Mouse (Mus musculus) liver (tissue): ENCODE results near the gene Wdr26.

Experiments used
- DNase-seq: peaks from one replicate; pipeline ENCODE4 v3.0.0-alpha.2; 2020; ENCODE audit warnings: mixed read lengths

Wdr26 gene

GRCm38 (mm10) chr1:181234326-181235035, 22.7 kb upstream of the Wdr26 start:
- DNase-seq, result peak; percentile 45

- DNase-seq, result no peak
Observed at GRCm38 (mm10) chr1:181233734-181234133, 21.9 kb upstream of the Wdr26 start.

- DNase-seq, result peak; percentile 89
Observed at GRCm38 (mm10) chr1:181232307-181233027, 20.7 kb upstream of the Wdr26 start.

- DNase-seq, result no peak
Observed at GRCm38 (mm10) chr1:181231821-181232220, 20.0 kb upstream of the Wdr26 start.

- DNase-seq, result no peak
Observed at GRCm38 (mm10) chr1:181231262-181231661, 19.5 kb upstream of the Wdr26 start.

GRCm38 (mm10) chr1:181230731-181231148, 18.9 kb upstream of the Wdr26 start:
- DNase-seq, result peak; percentile 76

- DNase-seq, result peak; percentile 1
Observed at GRCm38 (mm10) chr1:181229046-181229445, 17.2 kb upstream of the Wdr26 start.

GRCm38 (mm10) chr1:181228591-181228990, 16.8 kb upstream of the Wdr26 start:
- DNase-seq, result peak; percentile 3

- peak; percentile 2 for DNase-seq
Observed at GRCm38 (mm10) chr1:181227804-181228203, 16.0 kb upstream of the Wdr26 start.

GRCm38 (mm10) chr1:181226850-181227249, 15.0 kb upstream of the Wdr26 start:
- peak; percentile 17 for DNase-seq

GRCm38 (mm10) chr1:181225281-181225680, 13.5 kb upstream of the Wdr26 start:
- peak; percentile 1 for DNase-seq

GRCm38 (mm10) chr1:181222041-181222440, 10.2 kb upstream of the Wdr26 start:
- no peak for DNase-seq

GRCm38 (mm10) chr1:181216315-181216714, 4.5 kb upstream of the Wdr26 start:
- DNase-seq, result peak; percentile 96

GRCm38 (mm10) chr1:181214296-181215035, 2.7 kb upstream of the Wdr26 start:
- DNase-seq, result no peak

- DNase-seq, result peak; percentile 48
Observed at GRCm38 (mm10) chr1:181211403-181211919, 340 bp downstream of the Wdr26 start.

GRCm38 (mm10) chr1:181210601-181211402, 999 bp downstream of the Wdr26 start:
- peak; percentile 77 for DNase-seq

- DNase-seq, result no peak
Observed at GRCm38 (mm10) chr1:181210147-181210546, 1.7 kb downstream of the Wdr26 start.

- DNase-seq, result no peak
Observed at GRCm38 (mm10) chr1:181199446-181199845, 12.4 kb downstream of the Wdr26 start.

- peak; percentile 33 for DNase-seq
Observed at GRCm38 (mm10) chr1:181188925-181189324, 22.9 kb downstream of the Wdr26 start.

GRCm38 (mm10) chr1:181170210-181170609, 41.6 kb downstream of the Wdr26 start:
- no peak for DNase-seq

GRCm38 (mm10) chr1:181168377-181168776, 43.4 kb downstream of the Wdr26 start:
- no peak for DNase-seq

- no peak for DNase-seq
Observed at GRCm38 (mm10) chr1:181167816-181168215, 44.0 kb downstream of the Wdr26 start.
